Mouse (Mus musculus): Measurements from ENCODE around the gene Sipa1l3.

DNA sequence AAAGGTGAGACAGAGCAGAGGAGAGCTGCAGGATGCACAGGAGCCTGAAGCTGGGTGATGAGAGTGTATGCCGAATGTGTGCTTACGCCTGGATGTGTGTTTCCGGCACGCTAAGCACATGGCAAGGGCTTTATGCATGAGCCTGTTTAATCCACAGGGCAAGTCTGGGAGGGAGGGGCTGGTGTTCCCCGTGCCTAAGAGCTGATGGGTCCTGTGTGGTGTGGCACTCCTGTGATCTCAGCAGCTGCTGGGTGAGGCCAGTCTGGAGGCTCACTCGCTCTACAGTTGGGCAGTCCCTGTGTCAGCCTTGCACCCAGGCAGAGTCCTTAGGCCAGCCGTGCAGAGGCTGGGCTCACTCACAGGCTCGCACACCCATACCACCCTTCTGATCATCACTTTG is 108.0 kb downstream of the Sipa1l3 start:
- TF ChIP-seq CTCF (conservative IDR thresholded peaks at IDR 0.05; ENCODE audit: insufficient read depth, insufficient read length, low read depth, low read length): no peak
- no peak for TF ChIP-seq POLR2A (IDR thresholded peaks at IDR 0.05; ENCODE audit: low read depth, low read length)

Measured in kidney, adult 2 months (tissue).